Mouse (Mus musculus) megakaryocyte, embryonic 14.5 days (primary cell): ENCODE measurements around the gene Lce1j. TPM values are rescaled to one million over a fixed set of nuclear protein-coding genes. Genes with fewer than 3 reads are reported as not detected.
"Not testable (repeated sequence)": the region's sequence is repeated elsewhere in the genome, so short reads cannot be mapped to it uniquely, and the experiment has no call there.

Source experiments
- H3K27me3 ChIP-seq: replicated peaks from 2 replicates; pipeline ENCODE3; 2012; ENCODE audit warnings: inconsistent platforms
- H3K36me3 ChIP-seq: replicated peaks from 2 replicates; pipeline ENCODE3; 2012; ENCODE audit warnings: low read length, inconsistent platforms, mixed read lengths
- H3K4me1 ChIP-seq: 2 replicates; pipeline ENCODE4 v1.6.1; 2012; ENCODE audit warnings: inconsistent platforms
- H3K4me3 ChIP-seq: replicated peaks from 2 replicates; pipeline ENCODE3; 2012; ENCODE audit warnings: moderate library complexity, mild to moderate bottlenecking, inconsistent platforms
- H3K9me3 ChIP-seq: 2 replicates; pipeline ENCODE4 v1.6.1; 2012; ENCODE audit warnings: inconsistent platforms
- FLI1 ChIP-seq: IDR thresholded peaks from 2 replicates; pipeline ENCODE4 v1.6.1; 2012; ENCODE audit warnings: low read length, inconsistent platforms, mixed read lengths
- GATA1 ChIP-seq: IDR thresholded peaks from 3 replicates; pipeline ENCODE4 v1.6.1; 2012; ENCODE audit warnings: mixed read lengths, low read length, inconsistent platforms, borderline replicate concordance
- polyA plus RNA-seq: library from polyadenylated mRNA; stranded (reverse); fragments of >175 nt; gene quantifications from 2 replicates; pipeline ENCODE4 v1.2.3, GENCODE M21; 2012; ENCODE audit warnings: low replicate concordance; ENCODE audit not compliant: insufficient read depth

Lce1j gene
- not detected in 2 replicates for polyA plus RNA-seq

GRCm38 (mm10) chr3:92790414-92790813, at the start of gene Lce1j:
TSS of gene Lce1j (minus strand) at chr3:92790514.
- Histone ChIP-seq H3K36me3 (no peaks in the 10 kb centered on the region), H3K4me1 (no peaks in the 10 kb centered on the region), H3K9me3 (no peaks in the 10 kb centered on the region), H3K4me3 (no peak within 1 kb of the TSS), H3K27me3 (no peaks in the 10 kb centered on the region)
- TF ChIP-seq GATA1 (no peak), FLI1 (no peak)

DNA sequence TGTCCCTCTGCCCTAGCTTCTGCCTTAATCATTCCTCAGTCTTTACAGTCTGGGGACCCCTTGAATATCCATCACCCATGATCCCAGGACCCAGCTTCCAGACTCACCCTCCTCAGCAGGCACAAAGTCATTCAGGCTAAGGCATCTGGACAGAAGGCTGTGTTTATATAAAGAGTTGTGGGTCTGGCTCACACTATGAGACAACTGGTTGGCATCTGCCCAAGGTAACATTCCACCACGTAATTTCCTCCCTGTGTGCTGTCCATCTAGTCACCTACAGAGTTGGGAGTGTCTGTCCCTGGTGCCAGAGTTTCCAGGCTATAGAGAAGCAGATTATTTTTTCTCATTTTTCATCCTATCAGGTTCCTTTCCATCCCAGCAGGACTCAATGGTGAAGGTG, 36.8 kb upstream of the Lce1j start, which contains the start of gene Kprp:
Gene Kprp (minus strand): TSS at position 140 of the 400 bp plus-strand sequence.
- TF ChIP-seq FLI1 (no peak), GATA1 (no peak)
- Histone ChIP-seq H3K27me3 (no peaks in the 10 kb centered on the region), H3K4me3 (no peak within 1 kb of the TSS)

DNA sequence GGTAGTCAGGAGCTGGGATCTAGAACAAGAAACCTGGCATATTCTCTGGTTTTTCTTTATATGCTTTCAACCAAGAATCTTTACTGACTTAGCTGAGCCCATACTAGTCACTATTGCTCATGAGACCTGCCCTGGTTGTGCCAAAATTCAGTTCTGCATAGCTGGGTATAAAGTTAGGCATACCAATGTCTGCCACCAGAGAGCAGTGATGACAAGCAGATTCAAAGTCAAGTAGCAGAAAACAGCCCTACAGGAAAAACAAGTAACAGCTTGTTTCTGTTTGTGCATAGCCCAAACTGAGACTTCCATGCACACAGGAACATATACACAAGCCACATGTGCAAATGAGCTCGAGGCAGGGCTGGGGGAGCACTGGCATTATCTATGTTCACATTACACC, 35.5 kb upstream of the Lce1j start:
- peaks cover 19% of the 10 kb centered on the region for H3K9me3 ChIP-seq
- no peak for TF ChIP-seq FLI1
- TF ChIP-seq GATA1 = no peak
- H3K27me3 ChIP-seq = no peaks in the 10 kb centered on the region
- H3K4me1 ChIP-seq = no peaks in the 10 kb centered on the region
- no peaks in the 10 kb centered on the region for H3K36me3 ChIP-seq
- no peak overlapping the region for H3K4me3 ChIP-seq

More for the DNA sequence above, 36.8 kb upstream of the Lce1j start, which contains the start of gene Kprp:
- Histone ChIP-seq H3K4me1 (no peaks in the 10 kb centered on the region), H3K36me3 (no peaks in the 10 kb centered on the region), H3K9me3 (peaks cover 19% of the 10 kb centered on the region)

DNA sequence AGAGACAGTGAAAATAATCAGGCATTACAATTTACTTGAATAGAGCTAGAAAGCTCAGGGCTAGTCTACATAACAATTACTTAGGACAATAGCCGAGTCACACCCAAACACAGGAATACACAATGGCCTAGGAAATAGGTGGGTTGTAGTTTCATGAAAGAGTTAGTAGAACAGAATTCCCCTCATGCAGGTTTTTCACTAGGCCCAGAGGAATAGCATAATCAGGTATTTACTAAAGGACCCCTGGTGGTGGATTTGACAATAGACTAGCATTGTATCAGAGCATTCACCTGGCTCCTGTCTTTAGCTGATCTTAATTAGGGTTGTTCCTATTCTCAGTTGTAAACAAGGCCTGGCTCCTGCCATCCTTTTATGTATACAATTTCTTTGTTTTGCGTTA, 25.7 kb upstream of the Lce1j start:
- H3K4me1 ChIP-seq, H3K4me3 ChIP-seq, H3K9me3 ChIP-seq, H3K27me3 ChIP-seq, H3K36me3 ChIP-seq: not testable (repeated sequence)

DNA sequence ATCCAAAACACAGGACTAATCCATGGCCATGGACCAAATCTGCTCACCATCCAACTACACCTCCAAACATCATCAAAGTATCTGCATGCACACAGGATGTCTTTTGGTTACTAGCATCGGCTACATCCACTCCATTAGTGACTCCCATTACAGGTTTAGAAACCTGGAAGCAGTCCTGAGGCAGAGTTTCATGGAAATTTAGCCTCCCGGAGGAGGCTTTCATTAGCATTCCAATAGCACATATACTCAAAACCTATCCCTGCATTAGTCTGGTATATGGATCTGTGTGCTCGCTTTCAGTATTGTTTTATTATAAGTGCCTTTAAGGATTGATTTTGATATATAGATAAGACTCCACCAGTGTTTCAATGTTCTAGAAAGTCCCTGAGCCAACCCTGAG, 25.3 kb upstream of the Lce1j start:
- Histone ChIP-seq H3K4me1 (no peaks in the 10 kb centered on the region), H3K9me3 (no peaks in the 10 kb centered on the region), H3K4me3 (no peak overlapping the region), H3K27me3 (no peaks in the 10 kb centered on the region), H3K36me3 (no peaks in the 10 kb centered on the region)
- TF ChIP-seq FLI1 = no peak
- no peak for TF ChIP-seq GATA1

DNA sequence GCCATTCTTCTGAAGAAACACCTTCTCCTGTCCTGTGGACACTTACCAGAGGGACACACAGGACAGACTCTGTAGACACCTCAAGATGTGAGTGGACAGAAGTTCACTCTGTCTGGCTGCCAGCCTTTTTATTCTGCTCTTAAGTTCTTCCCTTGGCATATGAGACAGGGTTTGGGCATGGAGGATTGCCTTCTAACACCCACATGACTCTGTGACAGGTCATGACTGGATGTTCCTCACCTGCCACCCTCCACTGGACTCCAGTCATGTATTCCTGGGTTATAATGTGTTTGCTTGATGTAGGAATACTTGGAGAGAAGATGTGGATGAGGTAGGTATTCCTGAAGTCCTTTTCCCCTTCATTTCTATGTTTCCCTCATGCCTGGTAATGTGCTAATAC, 17.5 kb upstream of the Lce1j start, which contains the start of gene Lce1k:
Gene Lce1k (minus strand): TSS at position 101 of the 400 bp plus-strand sequence.
- TF ChIP-seq GATA1 (no peak), FLI1 (no peak)
- Histone ChIP-seq H3K4me3 (no peak within 1 kb of the TSS), H3K36me3 (no peaks in the 10 kb centered on the region), H3K27me3 (no peaks in the 10 kb centered on the region), H3K4me1 (no peaks in the 10 kb centered on the region), H3K9me3 (no peaks in the 10 kb centered on the region)

- no peak for TF ChIP-seq FLI1
- TF ChIP-seq GATA1 = no peak
- H3K4me3 ChIP-seq = no peak within 1 kb of the TSS
- H3K36me3 ChIP-seq = no peaks in the 10 kb centered on the region
- no peaks in the 10 kb centered on the region for H3K27me3 ChIP-seq
- H3K4me1 ChIP-seq = no peaks in the 10 kb centered on the region
- no peaks in the 10 kb centered on the region for H3K9me3 ChIP-seq
Measured at GRCm38 (mm10) chr3:92778799-92779198, 11.5 kb downstream of the Lce1j start, which contains the start of gene Lce1i. TSS of gene Lce1i (minus strand) at chr3:92778899.

GRCm38 (mm10) chr3:92771573-92771972, 18.7 kb downstream of the Lce1j start:
- Histone ChIP-seq H3K9me3 (no peaks in the 10 kb centered on the region), H3K27me3 (no peaks in the 10 kb centered on the region), H3K36me3 (no peaks in the 10 kb centered on the region), H3K4me1 (no peaks in the 10 kb centered on the region), H3K4me3 (no peak overlapping the region)
- TF ChIP-seq GATA1 (no peak), FLI1 (no peak)

DNA sequence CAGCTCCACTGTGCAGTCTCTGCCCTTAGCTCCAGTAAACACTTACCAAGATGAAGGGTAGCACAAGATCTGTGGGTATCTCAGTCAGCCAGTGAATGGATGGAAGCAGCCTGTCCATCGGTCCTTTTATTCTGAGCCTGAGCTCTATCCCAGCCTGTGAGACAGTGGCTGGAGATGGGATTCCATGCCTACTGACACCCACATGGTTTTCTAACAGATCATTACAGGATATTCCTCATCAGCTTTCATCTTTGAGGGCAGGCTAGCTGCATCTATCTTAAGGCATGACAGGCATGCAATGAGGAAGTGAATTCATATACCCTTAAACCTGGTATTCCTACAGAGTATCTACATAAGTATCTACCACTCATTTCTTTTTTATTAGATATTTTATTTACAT, 25.3 kb downstream of the Lce1j start, which contains the start of gene Lce1h:
Gene Lce1h (minus strand): TSS at position 101 of the 400 bp plus-strand sequence.
- Histone ChIP-seq H3K27me3 (no peaks in the 10 kb centered on the region), H3K4me3 (no peak within 1 kb of the TSS), H3K4me1 (no peaks in the 10 kb centered on the region), H3K36me3 (no peaks in the 10 kb centered on the region), H3K9me3 (no peaks in the 10 kb centered on the region)
- no peak for TF ChIP-seq GATA1
- TF ChIP-seq FLI1 = no peak

- Histone ChIP-seq H3K27me3 (no peaks in the 10 kb centered on the region), H3K4me1 (no peaks in the 10 kb centered on the region), H3K36me3 (no peaks in the 10 kb centered on the region), H3K4me3 (no peak overlapping the region), H3K9me3 (no peaks in the 10 kb centered on the region)
- no peak for TF ChIP-seq GATA1
- TF ChIP-seq FLI1 = no peak
Measured at GRCm38 (mm10) chr3:92753197-92753596, 37.1 kb downstream of the Lce1j start.

- H3K9me3 ChIP-seq = no peaks in the 10 kb centered on the region
- H3K4me3 ChIP-seq = no peak within 1 kb of the TSS
- TF ChIP-seq GATA1 (no peak), FLI1 (no peak)
- no peaks in the 10 kb centered on the region for H3K27me3 ChIP-seq
- H3K36me3 ChIP-seq = no peaks in the 10 kb centered on the region
- H3K4me1 ChIP-seq = no peaks in the 10 kb centered on the region
Measured at GRCm38 (mm10) chr3:92752238-92752637, 38.1 kb downstream of the Lce1j start, which contains the start of gene Lce1g. TSS of gene Lce1g (minus strand) at chr3:92752338.
